In the genomic region with DNA sequence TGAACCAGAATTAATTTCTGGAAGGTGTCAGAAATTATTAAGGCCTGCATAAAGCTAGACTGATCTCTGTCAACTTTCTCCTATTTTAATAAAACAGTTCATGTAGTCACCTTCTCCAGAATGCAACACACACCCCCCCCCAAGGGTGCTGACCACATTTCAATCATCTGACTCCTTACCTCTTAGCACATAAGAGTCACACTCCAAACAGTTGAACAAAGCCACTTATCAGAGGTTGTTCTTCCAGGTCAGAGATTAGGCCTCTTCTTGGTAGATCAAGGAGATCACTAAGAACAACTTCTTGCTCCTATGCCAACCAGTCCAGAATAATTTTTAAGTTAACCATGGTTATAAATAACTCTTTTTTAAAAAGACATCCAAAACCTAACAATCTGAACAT, we compare ENCODE assay signal across 17 mouse cellular contexts.
DNase-seq lines count a peak whose midpoint lies in the region; ATAC-seq lines count a peak whose summit lies in the region.
"Had no signal": no experiment of that assay in that cellular context is flagged by ENCODE, and none has a peak within 500 bp of the region (broad histone marks: within the 10 kb centered on the region; RNA-seq: fewer than 3 reads in every experiment).

No protein-coding gene starts in this region.

- no peak for ATAC-seq in megakaryocyte-erythroid progenitor cell, adult 5-6 weeks (replicated peaks; ENCODE audit: low FRiP score, low TSS enrichment, poor library complexity, severe bottlenecking)
- ATAC-seq: forebrain, embryonic 15.5 days; hindbrain, embryonic 16.5 days; Patski had no signal

- DNase-seq in heart, adult 11 months, result peak; percentile 28
- DNase-seq in heart, adult 8-10 months (ENCODE audit: low spot score), result no peak
- DNase-seq in Muller cell, postnatal 12 days (ENCODE audit: inconsistent ontology term), result peak; percentile 4
- peak; percentile 38 for DNase-seq in lung, postnatal 10 days
- peak; percentile 77 for DNase-seq in lung, postnatal 36 days
- DNase-seq in c-Kit-positive CD71-positive TER-119-positive erythroid progenitor cells, embryonic 14.5 days (ENCODE audit: low spot score), result no peak
- DNase-seq: adrenal gland, postnatal 10 days; cerebellum, adult 11-12 months; cerebellum, adult 8-10 months; cerebellum, postnatal 10 days; cerebellum, postnatal 36 days; embryo, embryonic 11 days; gastrocnemius, postnatal 25 days had no signal

Comparison
In these comparisons a context has a peak if more than half of its experiments do, and no peak if none do; other contexts are left out.
1. DNase-seq: peak in heart, adult 11 months (single experiment), Muller cell, postnatal 12 days (single experiment), lung, postnatal 10 days (single experiment) and lung, postnatal 36 days (single experiment); none in heart, adult 8-10 months (single experiment) and c-Kit-positive CD71-positive TER-119-positive erythroid progenitor cells, embryonic 14.5 days (single experiment).